Mouse (Mus musculus): ENCODE results near the gene Rbm26. TPM values are rescaled to one million over a fixed set of nuclear protein-coding genes. Genes with fewer than 3 reads are reported as not detected.
A peak's percentile ranks its signal among the peaks of the same experiment; 100 is the strongest.

The Rbm26 gene
- total and polyA plus RNA-seq, 3 experiments = 27.9 to 73.5 (median 50.6) TPM

GRCm38 (mm10) chr14:105178996-105179395, 1.9 kb upstream of the Rbm26 start:
- TF ChIP-seq TCF12 (IDR thresholded peaks at IDR 0.05; ENCODE audit: low read depth, low read length) (no peak), ZC3H11A (IDR thresholded peaks at IDR 0.05; ENCODE audit: low read depth, low read length) (no peak), KAT2A (IDR thresholded peaks at IDR 0.05; ENCODE audit: insufficient replicate concordance, low read length) (no peak), HCFC1 (IDR thresholded peaks at IDR 0.05; ENCODE audit: low read depth, low read length) (no peak), NELFE (IDR thresholded peaks at IDR 0.05; ENCODE audit: low read depth, low read length) (no peak), SMC3 (IDR thresholded peaks at IDR 0.05; ENCODE audit: low read depth, low read length) (no peak), USF2 (conservative IDR thresholded peaks at IDR 0.05; ENCODE audit: low read depth, low read length) (no peak), JUND (conservative IDR thresholded peaks at IDR 0.05; ENCODE audit: low read depth, low read length) (no peak), MYC (IDR thresholded peaks at IDR 0.05; ENCODE audit: low read depth, low read length) (no peak), MAZ (IDR thresholded peaks at IDR 0.05; ENCODE audit: low read depth, low read length) (no peak), MAX (IDR thresholded peaks at IDR 0.05; ENCODE audit: low read length) (no peak), CHD1 (IDR thresholded peaks at IDR 0.05; ENCODE audit: low read depth, low read length) (no peak), EP300 (IDR thresholded peaks at IDR 0.05; ENCODE audit: low read length) (no peak), ZKSCAN1 (IDR thresholded peaks at IDR 0.05; ENCODE audit: borderline replicate concordance, low read depth, low read length) (no peak), NRF1 (IDR thresholded peaks at IDR 0.05; ENCODE audit: low read depth, low read length) (no peak), BHLHE40 (IDR thresholded peaks at IDR 0.05; ENCODE audit: low read depth, low read length) (no peak), MAFK (IDR thresholded peaks at IDR 0.05; ENCODE audit: insufficient replicate concordance, low read length) (no peak)
- Histone ChIP-seq H3K27me3 (replicated peaks) (no peaks in the 10 kb centered on the region), H3K4me3 (replicated peaks in 1 of 3; ENCODE audit: low read depth in 2 of 3, low read length in 2 of 3, poor library complexity in 1 of 3) (no peak overlapping the region), H3K27ac (ENCODE audit: insufficient read depth, low read depth) (no peak overlapping the region), H3K36me3 (replicated peaks in 1 of 2; ENCODE audit: control insufficient read depth in 1 of 2, insufficient read depth in 1 of 2, low read length in 1 of 2) (no peaks in the 10 kb centered on the region), H3K79me2 (replicated peaks; ENCODE audit: control insufficient read depth, extremely low read depth, insufficient read depth, poor library complexity, severe bottlenecking) (peaks cover 27% of the 10 kb centered on the region), H3K9me3 (replicated peaks; ENCODE audit: low read length) (no peaks in the 10 kb centered on the region), H3K4me2 (ENCODE audit: insufficient read depth, low read depth, poor library complexity, severe bottlenecking) (peak overlapping the region; percentile 34; the same call in 1 of the 2 replicates), H3K9ac (ENCODE audit: insufficient read depth, low read depth) (peak overlapping the region; percentile 8; the same call in 1 of the 2 replicates), H3K4me1 (ENCODE audit: control insufficient read depth in 1 of 2, insufficient read depth in 2 of 2) (peaks cover 0 to 12% of the 10 kb centered on the region in 2 experiments; a peak in 2 of 4 replicates)
- DNase-seq (ENCODE audit: extremely low read depth) = no peak
- in situ Hi-C loops (cut with MboI; ENCODE audit: low pct_ligation_motif_present, low pct_unique_long_range_greater_than_20kb, low sequenced_read_pairs) (no loop called here), dilution Hi-C loops (cut with MboI; ENCODE audit: extremely low pct_ligation_motif_present, extremely low pct_unique_long_range_greater_than_20kb, low sequenced_read_pairs) (no loop called here)

DNA sequence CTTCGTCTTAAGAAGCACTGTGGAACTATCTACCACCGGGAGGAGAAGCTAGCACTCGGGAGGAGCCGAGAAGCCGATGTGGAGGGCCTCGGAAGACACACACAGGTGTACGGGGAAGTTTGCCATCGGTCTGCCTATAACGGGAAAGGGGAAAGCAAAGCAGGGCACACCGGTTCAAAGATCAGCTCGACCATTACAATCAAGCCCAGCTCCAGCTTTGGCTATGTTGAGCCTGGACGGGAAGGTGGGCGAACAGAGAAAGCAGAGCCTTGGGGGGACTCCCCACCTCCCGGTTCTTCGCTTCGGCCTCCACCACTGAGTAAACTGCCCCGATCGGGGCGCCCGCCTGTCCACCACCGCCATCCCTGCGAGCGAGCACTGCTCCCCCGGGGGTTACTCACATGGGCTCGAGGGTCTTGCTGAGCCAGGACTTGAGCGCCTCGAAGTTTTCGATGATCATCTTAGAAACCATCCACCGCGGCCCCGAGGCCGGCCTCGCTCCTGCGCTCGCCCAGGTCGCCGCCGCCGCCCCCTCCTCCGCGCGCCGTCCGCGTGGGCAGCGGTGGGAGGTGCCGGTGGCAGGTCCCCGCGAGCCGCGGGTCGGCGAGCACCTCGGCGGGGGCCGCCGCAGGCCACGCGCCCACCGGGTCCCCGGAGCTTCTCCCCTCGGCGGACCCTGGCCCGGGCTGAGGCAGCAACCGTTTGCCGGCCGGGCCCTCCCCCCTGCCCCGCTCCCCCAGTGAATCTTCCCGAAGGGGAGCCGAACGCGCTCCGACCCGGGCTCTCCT, 552 bp downstream of the Rbm26 start:
- peak; percentile 39 for DNase-seq (ENCODE audit: extremely low read depth)
- Histone ChIP-seq H3K27ac (ENCODE audit: insufficient read depth, low read depth) (no peak overlapping the region; the same call in 1 of the 2 replicates), H3K4me2 (ENCODE audit: insufficient read depth, low read depth, poor library complexity, severe bottlenecking) (peak overlapping the region; percentile 62; the same call in 1 of the 2 replicates), H3K9me3 (replicated peaks; ENCODE audit: low read length) (no peaks in the 10 kb centered on the region), H3K27me3 (replicated peaks) (no peaks in the 10 kb centered on the region), H3K4me1 (ENCODE audit: control insufficient read depth in 1 of 2, insufficient read depth in 2 of 2) (peaks cover 0 to 32% of the 10 kb centered on the region in 2 experiments; a peak in 2 of 4 replicates), H3K79me2 (replicated peaks; ENCODE audit: control insufficient read depth, extremely low read depth, insufficient read depth, poor library complexity, severe bottlenecking) (peaks cover 46% of the 10 kb centered on the region), H3K9ac (ENCODE audit: insufficient read depth, low read depth) (peak overlapping the region; percentile 92), H3K36me3 (replicated peaks in 1 of 2; ENCODE audit: control insufficient read depth in 1 of 2, insufficient read depth in 1 of 2, low read length in 1 of 2) (peaks cover 0 to 10% of the 10 kb centered on the region in 2 experiments), H3K4me3 (replicated peaks in 1 of 3; ENCODE audit: low read depth in 2 of 3, low read length in 2 of 3, poor library complexity in 1 of 3) (peak overlapping the region; percentile 76 to 92 (median 86))
- no peak for TF ChIP-seq ZKSCAN1 (IDR thresholded peaks at IDR 0.05; ENCODE audit: borderline replicate concordance, low read depth, low read length)
- no peak for TF ChIP-seq RCOR1 (conservative IDR thresholded peaks at IDR 0.05; ENCODE audit: low read depth, low read length)
- TF ChIP-seq UBTF (IDR thresholded peaks at IDR 0.05; ENCODE audit: low read depth, low read length) = peak; percentile 24; the same call in 1 of the 2 replicates
- peak; percentile 42; the same call in 1 of the 2 replicates for TF ChIP-seq MXI1 (IDR thresholded peaks at IDR 0.05; ENCODE audit: low read depth, low read length)
- no peak for TF ChIP-seq JUND (conservative IDR thresholded peaks at IDR 0.05; ENCODE audit: low read depth, low read length)
- dilution Hi-C loops (cut with MboI; ENCODE audit: extremely low pct_ligation_motif_present, extremely low pct_unique_long_range_greater_than_20kb, low sequenced_read_pairs) (no loop called here), in situ Hi-C loops (cut with MboI; ENCODE audit: low pct_ligation_motif_present, low pct_unique_long_range_greater_than_20kb, low sequenced_read_pairs) (no loop called here)

Measured in CH12.LX (cell line).